Mouse (Mus musculus): ENCODE measurements around the gene Atp13a3.

- TF ChIP-seq POLR2A (IDR thresholded peaks at IDR 0.05; ENCODE audit: borderline replicate concordance, extremely low read depth, insufficient read depth, insufficient read length, poor library complexity, severe bottlenecking) (no peak), CTCF (IDR thresholded peaks at IDR 0.05; ENCODE audit: borderline replicate concordance, extremely low read depth, insufficient read depth, insufficient read length) (no peak)
These were observed 99.7 kb downstream of the Atp13a3 start for GRCm38 (mm10) chr16:30306102-30306501.

Measured in brain, embryonic 14.5 days (tissue).